9 mouse cellular contexts compared by ENCODE assay signal in the genomic region with DNA sequence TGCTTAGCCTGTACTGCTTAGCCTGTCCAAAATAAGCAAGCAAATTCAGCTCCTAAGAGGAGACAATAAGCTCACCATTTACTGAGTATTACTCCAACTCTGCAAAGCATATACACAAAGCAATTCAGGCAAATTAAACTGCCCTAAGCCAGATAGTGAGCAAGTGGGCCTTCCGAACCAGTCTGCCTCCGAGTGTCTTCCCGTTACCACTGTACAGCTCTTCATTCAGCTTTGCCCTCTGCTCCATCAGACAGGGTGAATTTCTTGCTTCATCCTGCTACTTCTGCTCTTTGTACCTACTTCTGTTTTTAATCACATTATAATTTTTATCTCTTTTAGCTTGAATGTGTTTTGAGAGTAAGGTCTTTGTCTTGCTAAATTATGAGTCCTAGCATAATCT. TPM values are rescaled to one million over a fixed set of nuclear protein-coding genes. Genes with fewer than 3 reads are reported as not detected.
A peak's percentile ranks its signal among the peaks of the same experiment; 100 is the strongest.
DNase-seq lines count a peak whose midpoint lies in the region; ATAC-seq and TF ChIP-seq lines count a peak whose summit lies in the region.
"Had no signal": no experiment of that assay in that cellular context is flagged by ENCODE, and none has a peak within 500 bp of the region (broad histone marks: within the 10 kb centered on the region; RNA-seq: fewer than 3 reads in every experiment).

No protein-coding gene starts in this region.

- 0 out of 2 replicates have a peak overlapping the region, but pooled peaks have one; percentile 27 for H3K9ac ChIP-seq in forebrain, embryonic 12.5 days
- no peak overlapping the region for H3K9ac ChIP-seq in liver, embryonic 12.5 days
- H3K9ac ChIP-seq in neural tube, embryonic 13.5 days, result peak overlapping the region; percentile 99

- no peak for TF ChIP-seq CTCF in left cerebral cortex, adult 2 months (IDR thresholded peaks at IDR 0.05)

- no peaks in the 10 kb centered on the region for H3K27me3 ChIP-seq in forebrain, embryonic 12.5 days
- no peaks in the 10 kb centered on the region for H3K27me3 ChIP-seq in liver, embryonic 12.5 days (replicated peaks)
- H3K27me3 ChIP-seq in neural tube, embryonic 13.5 days, result no peaks in the 10 kb centered on the region

- DNase-seq in left cerebral cortex, adult 2 months (ENCODE audit: extremely low spot score in 1 of 2, low spot score in 2 of 2), result no peak
- DNase-seq in left cerebral cortex, adult 18-20 months (ENCODE audit: low spot score in 2 of 2), result no peak
- DNase-seq in testis, postnatal 10 days (ENCODE audit: low spot score), result no peak
- DNase-seq in spleen, postnatal 14 days (ENCODE audit: low spot score in 2 of 2), result no peak
- DNase-seq in layer of hippocampus, adult 18-20 months (ENCODE audit: low spot score in 2 of 2), result no peak
- DNase-seq: kidney, postnatal 36 days had no signal

- peaks cover 28% of the 10 kb centered on the region for H3K4me1 ChIP-seq in forebrain, embryonic 12.5 days
- H3K4me1 ChIP-seq in liver, embryonic 12.5 days, result peaks cover 38% of the 10 kb centered on the region
- peaks cover 32% of the 10 kb centered on the region for H3K4me1 ChIP-seq in neural tube, embryonic 13.5 days (replicated peaks)

- no peaks in the 10 kb centered on the region for H3K36me3 ChIP-seq in forebrain, embryonic 12.5 days (replicated peaks)
- H3K36me3 ChIP-seq in liver, embryonic 12.5 days, result no peaks in the 10 kb centered on the region
- no peaks in the 10 kb centered on the region for H3K36me3 ChIP-seq in neural tube, embryonic 13.5 days

- intact Hi-C loops in left cerebral cortex, adult 2 months (cut with DNase I), result no loop called here

- no peak for ATAC-seq in forebrain, embryonic 12.5 days (ENCODE audit: low FRiP score)
- no peak for ATAC-seq in liver, embryonic 12.5 days
- ATAC-seq in neural tube, embryonic 13.5 days (ENCODE audit: low read depth), result no peak

- no peaks in the 10 kb centered on the region for H3K9me3 ChIP-seq in forebrain, embryonic 12.5 days
- no peaks in the 10 kb centered on the region for H3K9me3 ChIP-seq in liver, embryonic 12.5 days (replicated peaks)
- H3K9me3 ChIP-seq in neural tube, embryonic 13.5 days, result no peaks in the 10 kb centered on the region

- H3K27ac ChIP-seq in left cerebral cortex, adult 2 months, result peak overlapping the region; percentile 45; the same call in 1 of the 2 replicates
- H3K27ac ChIP-seq in forebrain, embryonic 12.5 days, result no peak overlapping the region
- no peak overlapping the region for H3K27ac ChIP-seq in liver, embryonic 12.5 days
- no peak overlapping the region for H3K27ac ChIP-seq in neural tube, embryonic 13.5 days (replicated peaks)

- 62% methylated on average over 3 of the region's 3 CpGs for WGBS in forebrain, embryonic 12.5 days
- 91% methylated on average over 3 of the region's 3 CpGs for WGBS in liver, embryonic 12.5 days (ENCODE audit: insufficient replicate concordance)
- WGBS in neural tube, embryonic 13.5 days, result 50% methylated on average over 3 of the region's 3 CpGs

- H3K4me3 ChIP-seq in left cerebral cortex, adult 2 months, result peak overlapping the region; percentile 95
- H3K4me3 ChIP-seq in forebrain, embryonic 12.5 days (replicated peaks), result peak overlapping the region; percentile 19
- H3K4me3 ChIP-seq in liver, embryonic 12.5 days, result peak overlapping the region; percentile 75; the same call in 1 of the 2 replicates
- H3K4me3 ChIP-seq in neural tube, embryonic 13.5 days, result peak overlapping the region; percentile 92

- peak overlapping the region; percentile 69 for H3K4me2 ChIP-seq in forebrain, embryonic 12.5 days
- H3K4me2 ChIP-seq in liver, embryonic 12.5 days, result peak overlapping the region; percentile 96
- peak overlapping the region; percentile 65 for H3K4me2 ChIP-seq in neural tube, embryonic 13.5 days

RNA-seq across cellular contexts. Expression of a gene that starts 1.9 kb away (rescaled TPM):
- 10 to 100 TPM; 92.6 to 93.1 TPM for total RNA-seq in left cerebral cortex, adult 2 months (2021)
- 10 to 100 TPM; 90.5 to 94.0 TPM for total RNA-seq in left cerebral cortex, adult 18-20 months (2021)
- polyA plus RNA-seq in forebrain, embryonic 12.5 days (2016; fragmentation: Nextera tagmentation; extraction: Ambion mirVana), result 25.1 and 26.9 TPM in 2 replicates
- polyA plus RNA-seq in liver, embryonic 12.5 days (2016; fragmentation: Nextera tagmentation; extraction: Ambion mirVana), result 7.3 and 7.6 TPM in 2 replicates
- 31.4 and 31.6 TPM in 2 replicates for polyA plus RNA-seq in neural tube, embryonic 13.5 days (2015; fragmentation: Nextera tagmentation; extraction: Ambion mirVana)
- 10 to 100 TPM; 93.5 to 95.5 TPM for total RNA-seq in layer of hippocampus, adult 18-20 months (2021)

Comparison
In these comparisons a context has a peak if more than half of its experiments do, and no peak if none do; other contexts are left out.
1. H3K4me3 ChIP-seq: peak in every context shown above with its lines; median percentile 95 in left cerebral cortex, adult 2 months; 92 in neural tube, embryonic 13.5 days; 75 in liver, embryonic 12.5 days; 19 in forebrain, embryonic 12.5 days.